Mouse (Mus musculus): Measurements from ENCODE around the gene Neurod4.

DNA sequence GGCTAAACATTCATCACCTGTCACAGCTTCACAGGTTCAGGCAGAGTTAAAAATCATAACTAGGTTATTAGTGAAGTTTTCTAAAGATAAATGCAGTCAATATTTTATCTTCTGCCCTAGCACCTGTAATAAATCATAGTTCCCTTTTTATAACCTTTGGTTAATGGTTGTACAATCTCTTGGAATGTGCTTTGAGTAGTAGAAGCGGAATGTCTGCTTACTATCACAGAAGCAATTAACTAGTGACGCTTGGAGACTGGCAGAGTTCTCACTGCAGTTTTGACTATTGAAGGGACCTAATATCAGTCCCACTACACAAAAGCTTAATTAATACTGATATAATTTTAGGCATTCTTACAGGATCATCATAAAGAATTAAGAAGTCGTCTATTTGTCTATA is 55.0 kb downstream of the Neurod4 start:
- TF ChIP-seq MAX (IDR thresholded peaks at IDR 0.05): no peak
- TF ChIP-seq USF1 (IDR thresholded peaks at IDR 0.05; ENCODE audit: low read depth): no peak
- no peak for TF ChIP-seq CTCF (IDR thresholded peaks at IDR 0.05; ENCODE audit: control insufficient read depth, insufficient read depth, insufficient read length)
- no peak for TF ChIP-seq CEBPB (IDR thresholded peaks at IDR 0.05; ENCODE audit: low read depth)
- TF ChIP-seq FOSL1 (IDR thresholded peaks at IDR 0.05; ENCODE audit: insufficient read depth, low read length, poor library complexity, severe bottlenecking): no peak

Data from C2C12 (cell line).